Mouse (Mus musculus) CH12.LX (cell line): ENCODE data around the gene Cdca3.

Experiments used
- BHLHE40 ChIP-seq: IDR thresholded peaks from 2 replicates; pipeline ENCODE4 v1.6.1; 2011; ENCODE audit warnings: mild to moderate bottlenecking, low read depth, low read length, improper control_type of control experiment
- CTCF ChIP-seq, 2 experiments: IDR thresholded peaks in 1 of 2; conservative IDR thresholded peaks in 1 of 2; 2 replicates each; pipeline ENCODE4 v1.5.1; 2011 to 2012; ENCODE audit warnings: low read depth in 2 of 2, low read length in 2 of 2, improper control_type of control experiment in 1 of 2, inconsistent platforms in 1 of 2, mild to moderate bottlenecking in 1 of 2, moderate library complexity in 1 of 2
- MXI1 ChIP-seq: IDR thresholded peaks from 2 replicates; pipeline ENCODE4 v1.6.1; 2011; ENCODE audit warnings: mild to moderate bottlenecking, low read depth, low read length, improper control_type of control experiment
- NELFE ChIP-seq: IDR thresholded peaks from 2 replicates; pipeline ENCODE4 v1.6.1; 2011; ENCODE audit warnings: low read depth, low read length, improper control_type of control experiment
- POLR2A ChIP-seq: IDR thresholded peaks from 2 replicates; pipeline ENCODE4 v1.6.1; 2011; ENCODE audit warnings: low read depth, mild to moderate bottlenecking, improper control_type of control experiment, low read length
- POLR2AphosphoS2 ChIP-seq: IDR thresholded peaks from 2 replicates; pipeline ENCODE4 v1.6.1; 2011; ENCODE audit warnings: low read depth, low read length, improper control_type of control experiment
- ZNF384 ChIP-seq: IDR thresholded peaks from 2 replicates; pipeline ENCODE4 v1.6.1; 2012; ENCODE audit warnings: low read depth, low read length, improper control_type of control experiment, inconsistent platforms

GRCm38 (mm10) chr6:124790121-124790520, 39.2 kb upstream of the Cdca3 start:
- TF ChIP-seq POLR2A (no peak), CTCF (conservative IDR thresholded peaks at IDR 0.05 in 1 of 2, IDR thresholded peaks at IDR 0.05 in 1 of 2; ENCODE audit: low read depth in 2 of 2, low read length in 2 of 2) (no peak), POLR2AphosphoS2 (no peak), MXI1 (no peak), BHLHE40 (no peak), NELFE (no peak), ZNF384 (no peak)
